Mouse (Mus musculus): Measurements from ENCODE around the gene Uvssa.

GRCm38 (mm10) chr5:33337206-33337605, 41.1 kb upstream of the Uvssa start:
- TF ChIP-seq TAL1 (conservative IDR thresholded peaks at IDR 0.05; ENCODE audit: low read depth, low read length) (no peak), CTCF (IDR thresholded peaks at IDR 0.05; ENCODE audit: low read depth, low read length) (no peak), GATA2 (IDR thresholded peaks at IDR 0.05; ENCODE audit: borderline replicate concordance, low read depth, low read length) (no peak)
